Mouse (Mus musculus): ENCODE data around the gene Kmo.

The Kmo gene

DNA sequence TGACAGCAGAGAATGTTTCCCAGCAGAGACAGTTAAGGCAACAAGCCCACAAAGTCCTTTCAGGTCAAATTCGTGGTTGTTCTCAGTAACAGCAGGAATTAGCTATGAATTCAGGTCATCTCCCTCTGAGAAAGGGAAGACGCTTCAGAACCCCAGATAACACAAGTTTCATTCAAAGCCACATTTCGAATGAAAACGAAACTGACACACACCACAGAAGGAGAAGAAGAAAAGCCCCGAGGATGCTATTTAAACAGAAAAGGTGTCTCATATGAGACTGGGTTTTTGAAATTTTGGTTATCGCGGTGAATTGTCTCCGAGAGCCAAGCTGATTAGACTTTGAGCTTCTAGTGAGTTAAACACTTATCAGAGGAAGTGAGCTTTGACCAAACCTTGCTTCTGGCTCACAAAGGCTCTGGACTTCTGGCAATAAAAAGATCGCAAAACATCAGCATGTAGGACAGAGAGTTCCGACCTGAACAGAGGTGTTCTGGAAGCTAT, 11.6 kb downstream of the Kmo start:
- no peak for DNase-seq (ENCODE audit: low read depth, low spot score)

DNA sequence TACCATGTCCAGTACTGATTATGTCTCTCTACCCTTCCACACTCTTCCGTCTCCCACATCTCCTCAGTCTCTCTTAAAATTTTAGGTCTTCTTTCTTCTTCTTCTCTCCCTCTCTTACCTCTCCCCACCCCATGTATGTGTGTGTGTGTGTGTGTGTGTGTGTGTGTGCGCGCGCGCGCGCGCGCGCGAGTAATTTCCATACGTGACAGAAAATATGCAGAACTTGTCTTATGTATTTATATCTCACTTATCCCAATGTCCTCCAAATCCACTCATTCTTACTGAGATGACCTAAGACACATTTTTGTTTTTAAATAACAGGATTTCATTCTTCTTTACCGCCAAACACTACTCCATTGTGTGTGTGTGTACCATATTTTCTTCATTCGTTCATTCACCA, 12.3 kb downstream of the Kmo start:
- DNase-seq (ENCODE audit: low read depth, low spot score), result no peak

DNA sequence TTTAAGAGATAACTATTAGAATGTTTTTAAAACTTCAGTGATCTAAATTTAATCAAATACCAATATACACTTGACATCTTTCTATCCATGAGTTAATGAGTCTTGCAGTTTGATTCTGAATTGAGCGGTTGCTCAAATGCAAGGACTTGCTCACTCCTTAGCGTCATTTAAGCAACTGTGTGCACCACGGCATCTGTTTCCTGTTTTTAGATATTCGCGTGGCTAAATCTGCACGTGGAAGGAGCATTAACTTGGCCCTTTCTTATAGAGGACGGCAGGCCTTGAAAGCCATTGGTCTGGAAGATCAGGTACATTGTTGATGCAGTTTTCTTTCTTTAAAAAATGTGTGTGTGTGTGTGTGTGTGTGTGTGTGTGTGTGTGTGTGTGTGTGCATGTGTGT, 17.5 kb downstream of the Kmo start:
- no peak for DNase-seq (ENCODE audit: low read depth, low spot score)

DNA sequence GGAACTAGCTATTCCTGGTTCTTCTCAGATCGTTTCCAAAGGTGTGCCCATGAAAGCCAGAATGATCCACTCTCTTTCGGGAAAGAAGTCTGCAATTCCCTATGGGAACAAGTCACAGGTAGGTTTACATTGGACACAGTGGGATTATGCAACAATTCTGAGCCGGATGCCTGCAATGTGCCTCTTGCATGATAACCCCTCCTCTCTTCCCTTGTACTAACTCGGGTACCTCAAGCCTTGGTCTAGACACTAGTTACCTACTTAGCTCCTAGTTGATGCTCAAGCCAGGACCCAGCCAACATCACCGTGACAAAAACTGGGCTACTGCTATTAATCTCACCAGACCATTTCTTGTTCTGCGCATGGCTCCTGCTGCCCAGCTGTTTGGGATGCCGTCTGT, 18.9 kb downstream of the Kmo start:
- DNase-seq (ENCODE audit: low read depth, low spot score), result no peak

DNA sequence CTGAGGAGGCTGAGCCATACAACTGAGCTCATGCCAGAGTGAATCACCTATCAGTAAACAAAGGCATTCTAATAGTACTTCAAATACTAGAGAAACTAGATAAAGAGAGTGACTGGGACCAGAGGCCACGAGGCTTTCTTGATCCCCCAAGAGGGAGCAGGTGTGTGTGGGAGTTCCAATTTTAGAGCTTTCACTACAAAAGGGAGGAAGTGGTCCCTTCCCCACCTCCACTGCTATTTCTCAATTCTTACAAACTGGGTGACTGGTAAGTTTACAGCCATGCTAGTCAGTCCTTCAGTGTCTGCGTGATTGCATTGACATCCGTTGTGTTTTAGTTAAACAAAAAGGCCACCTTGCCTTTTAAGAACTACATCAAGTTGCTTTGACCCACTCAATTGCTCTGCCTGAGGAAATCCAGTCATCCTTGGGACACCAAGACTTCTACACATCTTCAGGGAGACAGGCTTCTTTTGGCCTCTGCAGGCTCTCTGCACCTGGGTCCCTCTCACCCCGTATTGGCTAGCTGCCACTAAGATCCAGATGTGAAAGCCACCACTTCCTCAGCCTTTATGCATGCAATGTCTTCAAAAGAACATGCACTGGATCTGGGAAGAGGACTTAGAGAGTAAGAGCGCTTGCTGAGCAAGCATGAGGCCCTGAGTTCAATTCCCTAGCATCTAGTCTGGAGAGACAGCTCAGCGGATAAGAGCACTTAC, 20.4 kb downstream of the Kmo start:
- no peak for DNase-seq (ENCODE audit: low read depth, low spot score)

DNA sequence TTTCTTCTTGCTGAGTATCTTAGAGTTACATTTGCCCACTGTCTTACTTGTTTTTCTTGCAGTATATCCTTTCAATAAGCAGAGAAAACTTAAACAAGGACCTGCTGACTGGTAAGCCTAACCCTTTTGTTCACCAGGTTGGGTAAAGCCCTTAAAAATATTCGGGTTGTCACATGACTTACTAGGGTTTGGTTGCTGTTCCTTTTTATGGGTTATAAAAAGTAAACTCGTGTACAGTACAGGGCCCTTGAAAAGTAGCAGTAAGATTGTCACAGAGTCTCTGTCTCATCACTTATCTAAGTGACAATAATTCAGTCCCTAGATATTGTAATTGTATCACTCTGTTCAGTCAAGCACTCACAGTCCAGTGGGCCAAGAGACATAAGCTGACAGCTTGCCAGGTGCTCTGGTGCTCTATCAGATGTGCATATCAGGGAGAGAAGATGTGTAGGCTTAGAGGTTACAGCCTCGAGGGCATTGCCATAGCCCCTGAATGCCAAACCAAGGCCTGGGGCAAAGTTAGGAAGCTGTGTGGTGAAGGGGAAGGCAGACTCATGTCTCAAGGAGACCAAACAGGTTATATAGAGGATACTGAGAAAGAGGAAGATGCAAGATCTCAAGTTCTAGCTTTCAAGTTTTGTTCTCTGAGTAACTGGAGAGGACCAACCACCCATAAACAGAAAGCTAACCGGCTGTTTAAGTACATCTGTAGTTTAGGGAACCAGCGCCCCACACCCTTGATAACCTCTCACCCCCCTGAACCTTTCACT, 23.5 kb downstream of the Kmo start:
- DNase-seq (ENCODE audit: low read depth, low spot score), result no peak

DNA sequence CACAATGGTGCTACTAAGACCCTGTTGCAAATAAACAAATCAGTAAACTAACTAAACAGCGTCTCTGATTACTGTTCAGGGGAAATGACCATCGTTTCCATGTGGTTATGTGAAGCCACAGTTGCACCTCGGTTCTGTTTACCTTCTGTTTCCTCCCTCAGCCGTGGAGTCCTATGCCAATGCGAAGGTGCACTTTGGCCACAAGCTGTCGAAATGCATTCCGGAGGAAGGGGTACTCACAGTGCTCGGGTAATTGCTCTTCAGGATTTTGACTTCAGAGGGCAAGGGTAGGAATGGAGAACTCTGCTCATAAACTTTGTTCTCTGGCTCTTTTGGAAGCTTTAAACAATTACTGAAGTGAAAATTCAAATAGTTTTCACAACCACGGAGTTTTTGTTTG, 26.8 kb downstream of the Kmo start:
- no peak for DNase-seq (ENCODE audit: low read depth, low spot score)

DNA sequence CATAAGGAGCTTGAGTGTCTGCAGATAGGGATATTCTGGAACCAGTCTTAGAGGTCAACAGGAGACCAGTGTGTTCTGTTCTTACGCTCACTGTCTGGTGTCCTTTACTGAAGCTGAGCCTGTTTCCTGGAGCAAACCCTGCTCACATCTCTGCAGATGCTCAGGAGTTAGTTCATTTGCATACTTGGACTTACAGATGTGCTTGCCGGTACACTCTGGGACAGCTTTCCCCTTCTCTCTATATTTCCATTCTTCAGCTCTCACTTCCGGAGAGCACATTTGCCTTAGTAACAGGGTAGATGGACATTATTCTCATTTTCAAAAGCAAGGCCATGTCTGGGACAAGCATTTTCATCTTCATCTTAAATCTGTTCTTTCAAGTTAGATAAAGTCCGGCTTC, 28.4 kb downstream of the Kmo start:
- no peak for DNase-seq (ENCODE audit: low read depth, low spot score)

DNA sequence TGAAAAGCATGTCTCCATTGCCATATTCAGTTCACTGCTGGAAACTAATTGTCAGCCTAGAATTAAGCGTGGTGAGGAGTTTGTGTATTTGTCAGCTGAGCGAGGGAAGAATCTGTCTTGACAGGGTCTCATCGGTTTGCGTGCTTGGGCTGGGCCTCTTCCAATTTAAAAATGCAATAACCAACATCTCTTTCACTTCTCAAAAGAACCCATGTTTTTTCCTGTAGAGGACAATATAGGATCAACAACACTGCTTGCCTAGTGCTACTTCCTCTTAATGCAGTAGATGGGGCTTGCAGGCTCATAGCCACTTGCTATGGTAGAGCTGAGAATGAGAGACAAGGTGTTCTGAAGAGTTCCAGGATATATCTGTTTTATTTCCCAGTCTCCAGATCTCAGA, 39.7 kb downstream of the Kmo start:
- no peak for DNase-seq (ENCODE audit: low read depth, low spot score)

DNA sequence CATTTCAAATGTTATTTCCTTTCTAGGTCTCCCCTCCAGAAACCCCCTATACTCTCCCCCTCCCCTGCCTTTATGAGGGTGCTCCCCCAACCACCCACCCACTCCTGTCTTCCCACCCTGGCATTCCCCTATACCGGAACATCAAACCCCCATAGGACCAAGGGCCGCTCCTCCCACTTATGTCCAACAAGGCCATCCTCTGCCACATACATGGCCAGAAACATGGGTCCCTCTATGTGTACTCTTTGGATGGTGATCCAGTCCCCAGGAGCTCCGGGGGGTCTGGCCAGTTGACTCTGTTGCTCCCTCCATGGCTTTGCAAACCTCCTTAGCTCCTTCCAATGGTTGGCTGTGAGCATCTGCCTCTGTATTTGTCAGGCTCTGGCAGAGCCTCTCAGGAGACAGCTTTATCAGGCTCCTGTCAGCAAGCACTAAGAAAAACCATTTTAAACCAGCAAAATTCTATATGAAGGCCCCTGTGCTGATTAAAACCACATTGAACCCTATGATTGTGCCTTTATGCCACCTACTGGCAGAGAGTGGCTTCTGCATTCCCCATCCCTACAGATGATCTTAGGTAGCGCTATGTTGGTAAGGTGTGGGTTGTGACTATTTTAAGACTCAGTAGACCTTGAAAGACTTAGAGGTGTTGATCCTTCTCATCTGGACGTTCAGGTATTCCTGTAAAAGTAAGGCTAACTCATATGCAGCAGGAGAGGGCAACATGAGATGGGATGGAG, 48.7 kb downstream of the Kmo start:
- peak; percentile 49 for DNase-seq (ENCODE audit: low read depth, low spot score)

DNA sequence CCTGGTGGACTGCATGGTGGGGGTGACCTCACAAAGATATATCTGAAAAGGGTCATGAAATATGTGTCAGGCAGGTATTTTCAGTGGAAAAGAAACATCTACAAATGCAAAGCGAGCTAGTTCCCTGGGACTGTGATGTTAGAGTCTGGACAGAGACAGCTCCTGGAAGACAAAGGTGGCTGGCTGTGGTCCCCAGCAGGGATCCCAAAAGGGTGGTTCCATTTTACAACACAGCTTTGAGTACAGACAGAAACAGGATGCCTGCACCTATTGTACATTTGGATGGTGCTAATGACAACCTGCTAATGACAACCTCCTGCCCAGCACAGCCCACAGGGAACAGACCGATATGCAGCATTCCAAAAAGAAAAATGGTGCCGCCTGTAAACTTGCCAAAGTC, 49.3 kb downstream of the Kmo start:
- DNase-seq (ENCODE audit: low read depth, low spot score), result peak; percentile 64

DNA sequence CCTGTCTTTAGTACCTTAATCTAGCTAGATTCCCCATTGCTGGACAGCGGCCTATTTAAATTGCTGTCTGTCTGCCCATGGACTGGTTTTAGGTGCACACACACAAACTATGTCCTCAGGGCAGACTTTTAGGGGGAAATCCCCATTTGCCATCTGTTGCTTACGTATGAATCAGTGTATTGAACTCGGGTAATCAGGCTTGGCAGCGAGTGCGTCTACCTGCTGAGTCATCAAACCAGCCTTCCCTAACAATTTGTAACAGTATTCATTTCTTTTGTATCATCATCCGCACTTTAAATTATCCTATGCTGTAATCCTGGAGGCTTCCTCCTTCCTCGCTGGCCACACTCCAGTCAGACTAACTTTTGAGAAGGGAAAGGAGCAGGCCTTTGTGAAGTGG, 49.9 kb downstream of the Kmo start:
- peak; percentile 8 for DNase-seq (ENCODE audit: low read depth, low spot score)

DNA sequence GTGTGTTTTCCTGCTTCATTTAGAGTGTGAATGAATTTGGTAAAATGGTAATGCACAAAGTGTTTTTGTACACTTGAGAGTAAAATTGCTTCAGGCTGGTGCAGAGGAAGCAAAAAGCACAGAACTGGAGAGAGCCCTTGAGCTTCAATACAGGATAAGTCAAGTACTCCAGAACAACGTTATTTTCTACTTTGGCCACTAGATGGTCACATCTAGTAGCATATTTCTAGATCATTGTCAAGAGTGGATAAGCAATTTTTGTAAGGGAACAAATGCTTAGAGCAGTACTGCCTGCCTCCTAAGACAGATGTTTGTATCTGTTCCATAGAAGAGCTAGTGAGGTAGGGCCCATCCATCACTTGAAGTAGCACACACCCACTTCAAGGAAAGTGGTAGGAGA, 51.4 kb downstream of the Kmo start:
- no peak for DNase-seq (ENCODE audit: low read depth, low spot score)

DNA sequence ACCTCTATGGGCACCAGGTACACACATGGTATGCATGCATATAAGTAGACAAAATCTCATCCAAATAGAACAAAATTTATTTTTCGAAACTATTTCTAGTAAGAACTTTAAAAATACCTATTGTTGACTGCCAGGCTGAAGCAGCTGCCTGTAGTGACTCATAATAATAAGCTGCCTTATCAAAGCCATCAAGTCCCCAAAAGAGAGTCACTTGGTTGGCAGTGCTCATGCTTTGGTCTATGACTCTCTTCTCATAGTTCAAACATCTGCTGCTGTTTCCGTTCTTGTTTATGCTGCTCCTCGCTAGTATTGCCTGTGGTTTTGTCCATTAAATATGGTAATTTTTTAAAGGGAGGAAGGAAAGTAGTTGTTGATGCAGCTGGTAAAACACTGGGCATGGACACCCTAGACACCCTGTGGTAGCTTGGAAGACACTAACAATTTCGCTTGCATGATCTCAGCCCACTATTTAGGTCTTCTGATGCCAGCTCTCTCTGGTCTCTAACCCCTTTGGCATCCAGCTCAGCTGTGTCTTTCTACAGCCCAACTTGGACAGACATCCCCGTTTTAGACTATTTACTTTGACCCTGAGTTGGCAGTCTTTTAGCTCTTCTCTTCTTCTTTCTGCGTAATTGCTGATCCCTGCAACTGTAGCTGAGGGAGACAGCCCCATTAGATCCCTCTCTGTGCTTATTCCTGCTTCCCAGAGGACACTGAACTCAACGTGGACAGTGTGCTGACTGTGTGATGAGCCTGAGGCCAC, 53.6 kb downstream of the Kmo start:
- DNase-seq (ENCODE audit: low read depth, low spot score), result no peak

DNA sequence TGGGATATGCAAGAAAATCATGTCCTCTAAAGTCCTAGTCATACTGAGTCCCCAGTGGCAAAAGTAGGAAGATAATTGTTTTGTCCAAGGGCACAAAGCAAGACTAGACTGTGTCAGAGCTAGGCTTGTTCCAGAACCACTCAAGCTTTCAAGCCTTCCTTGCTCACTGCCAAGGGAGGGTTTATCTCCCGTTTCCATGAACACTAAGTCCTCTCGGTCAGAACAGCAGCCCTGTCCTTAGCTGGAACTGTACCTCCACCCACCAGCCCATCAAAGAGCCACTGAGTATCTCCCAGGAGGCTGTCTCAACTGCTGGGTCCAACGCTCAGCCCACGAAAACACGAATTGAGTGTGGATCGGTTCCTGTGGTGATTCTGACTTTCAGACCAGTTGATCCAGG, 54.9 kb downstream of the Kmo start:
- no peak for DNase-seq (ENCODE audit: low read depth, low spot score)

DNA sequence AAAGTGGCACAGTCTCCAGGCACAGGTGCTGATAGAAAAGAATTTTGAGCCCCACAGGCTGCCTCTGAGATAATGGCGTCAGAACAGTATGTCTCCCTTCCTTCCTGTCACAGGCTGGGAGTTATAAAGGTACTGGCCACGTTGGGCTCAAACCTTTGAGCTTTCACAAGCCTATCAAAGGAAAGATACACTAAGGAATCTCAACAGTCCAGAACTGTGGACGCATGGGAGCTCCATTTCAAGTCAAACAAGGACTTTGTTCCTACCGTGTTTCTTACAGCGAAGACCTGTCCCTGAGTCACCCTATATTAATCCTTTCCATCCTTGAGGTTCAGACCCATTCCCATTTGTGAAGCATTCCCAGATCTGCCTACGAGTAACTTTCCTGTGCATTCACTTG, 57.3 kb downstream of the Kmo start:
- DNase-seq (ENCODE audit: low read depth, low spot score), result no peak

DNA sequence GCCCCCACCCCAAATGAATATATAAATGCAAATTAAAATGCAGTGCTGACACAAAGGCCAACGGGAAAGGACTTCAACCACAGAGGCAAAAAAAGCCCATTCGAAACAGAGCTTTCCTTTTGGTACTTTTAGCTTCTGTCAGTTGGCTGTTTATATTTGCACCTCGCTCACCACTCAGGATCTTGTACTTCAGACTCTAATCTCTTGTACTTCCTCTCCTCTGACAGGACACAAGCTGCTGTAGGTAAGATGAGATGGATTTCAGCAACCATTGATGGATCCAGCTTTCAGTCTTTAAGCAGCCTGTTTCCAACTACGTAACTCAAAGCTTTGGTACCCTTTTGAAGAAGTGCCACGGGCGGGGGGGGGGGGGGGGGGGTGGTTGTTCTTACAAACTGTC, 60.8 kb downstream of the Kmo start:
- DNase-seq (ENCODE audit: low read depth, low spot score), result no peak

DNA sequence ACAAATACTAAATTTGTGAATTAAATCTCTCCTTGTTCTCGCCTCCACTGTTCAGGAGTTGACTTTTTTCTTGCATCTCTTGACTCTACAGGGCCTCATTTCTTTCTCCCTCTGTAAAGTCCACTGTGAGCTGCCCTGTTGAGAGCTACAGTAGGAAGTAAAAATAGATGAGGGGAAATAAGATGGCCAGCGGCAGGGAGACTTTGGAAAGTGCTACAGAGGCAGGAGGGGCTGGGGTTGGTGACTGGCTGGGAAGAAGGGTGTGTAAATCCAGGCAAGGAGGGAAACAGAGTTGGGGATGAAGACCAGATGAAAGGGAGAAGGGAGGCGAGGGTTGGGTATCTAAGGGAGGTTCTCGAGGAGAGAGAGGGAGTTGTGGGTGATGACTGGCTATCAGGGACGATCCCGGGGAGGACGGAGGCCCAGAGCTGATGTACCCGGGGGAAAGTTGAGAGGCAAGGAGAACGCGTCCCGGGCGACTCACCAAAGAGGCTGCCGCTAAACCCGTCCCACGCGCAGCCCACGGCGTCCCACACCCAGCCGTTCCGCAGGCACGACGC, 71.6 kb downstream of the Kmo start:
- DNase-seq (ENCODE audit: low read depth, low spot score), result no peak

DNA sequence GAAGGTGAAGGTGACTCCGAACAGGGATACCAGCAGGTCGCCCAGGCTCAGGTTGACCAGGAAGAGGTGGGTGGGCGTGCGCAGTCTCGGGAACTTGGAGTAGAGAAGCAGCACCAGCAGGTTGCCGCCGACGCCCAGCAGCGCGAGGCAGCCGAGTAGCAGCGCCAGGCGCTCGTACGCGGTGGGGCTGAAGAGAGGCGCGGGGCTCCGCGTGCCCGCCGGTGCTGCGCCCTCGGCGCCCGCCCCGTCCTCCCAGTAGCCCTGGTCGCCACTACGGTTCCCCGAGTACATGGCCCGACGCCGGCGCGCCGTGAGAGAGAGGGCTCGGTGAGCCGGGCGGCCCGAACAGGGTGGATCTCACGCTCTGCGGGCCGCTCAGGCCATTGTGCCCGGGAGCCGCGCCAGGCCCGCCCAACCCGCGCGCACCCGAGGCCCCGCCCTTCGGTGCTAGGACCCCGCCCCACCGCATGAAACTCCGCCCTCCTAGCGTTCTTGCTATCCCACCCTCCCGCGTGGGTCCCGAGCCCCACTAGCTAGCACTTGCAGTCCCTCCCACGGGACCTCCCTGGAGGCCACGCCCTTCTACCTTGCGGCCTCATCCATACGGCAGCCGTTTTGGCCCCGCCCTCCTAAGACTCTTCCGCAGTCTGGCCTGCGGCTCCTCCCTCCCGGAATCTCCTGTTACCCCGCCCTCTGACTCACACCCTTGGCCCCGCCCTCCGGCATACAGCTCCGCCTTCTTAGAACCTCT, 72.2 kb downstream of the Kmo start, which contains the start of the genes Opn3 and Chml:
Gene Opn3, minus strand, starts transcription at position 531 of the 751 bp plus-strand sequence.
Gene Chml, minus strand, starts transcription at position 656 of the 751 bp plus-strand sequence.
- peak; percentile 99 for DNase-seq (ENCODE audit: low read depth, low spot score)

DNA sequence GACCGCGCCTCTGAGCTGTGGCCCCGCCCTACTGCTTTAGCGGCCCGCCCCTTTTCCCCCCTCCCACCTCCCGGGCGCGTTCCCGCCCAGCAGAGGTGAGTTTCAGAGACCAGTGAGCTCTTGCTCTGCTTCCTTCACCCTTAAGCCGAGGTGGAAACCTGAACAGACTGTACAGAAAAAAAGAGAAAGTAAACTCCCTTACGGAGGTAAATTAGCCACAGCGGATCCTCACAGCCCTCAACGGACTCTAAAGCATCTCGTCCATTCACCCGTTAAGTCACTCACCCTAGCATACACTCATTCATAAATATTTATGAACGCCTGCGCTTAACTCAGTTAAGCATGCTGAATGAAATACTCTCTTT, 72.8 kb downstream of the Kmo start:
- DNase-seq (ENCODE audit: low read depth, low spot score), result no peak

Data from ZHBTc4 (cell line).